Mouse (Mus musculus) heart, postnatal 0 days (tissue): ENCODE results near the gene Sox18. TPM values are rescaled to one million over a fixed set of nuclear protein-coding genes. Genes with fewer than 3 reads are reported as not detected.
A peak's percentile ranks its signal among the peaks of the same experiment; 100 is the strongest.

Experiments
- ATAC-seq: fragments of 200-750 bp; cut with Nextera tagmentation; 2 replicates; pipeline ENCODE4 v1.8.0; 2017; ENCODE audit warnings: low read depth, moderate number of reproducible peaks, moderate library complexity; ENCODE audit not compliant: insufficient read depth
- DNase-seq: peaks from one replicate; pipeline ENCODE4 v3.0.0-alpha.2; 2016; ENCODE audit warnings: low spot score
- H3K27ac ChIP-seq: fragments of 300-500 bp; sonication (generic); 2 replicates; pipeline ENCODE4 v1.5.1; 2014; ENCODE audit warnings: low read depth, mild to moderate bottlenecking
- H3K27me3 ChIP-seq: fragments of 300-500 bp; sonication (generic); 2 replicates; pipeline ENCODE4 v1.6.1; 2014; ENCODE audit warnings: low read length, mixed read lengths; ENCODE audit not compliant: control insufficient read depth, insufficient read depth
- H3K36me3 ChIP-seq: fragments of 300-500 bp; sonication (generic); replicated peaks from 2 replicates; pipeline ENCODE4 v1.6.1; 2014; ENCODE audit warnings: low read length, mixed read lengths; ENCODE audit not compliant: control insufficient read depth, insufficient read depth
- H3K4me1 ChIP-seq: fragments of 300-500 bp; sonication (generic); 2 replicates; pipeline ENCODE4 v1.6.1; 2014; ENCODE audit warnings: antibody characterized with exemption; ENCODE audit not compliant: control insufficient read depth, insufficient read depth
- H3K4me2 ChIP-seq: fragments of 300-500 bp; sonication (generic); 2 replicates; pipeline ENCODE4 v1.6.1; 2014; ENCODE audit warnings: low read depth, mild to moderate bottlenecking, low read length, moderate library complexity
- H3K4me3 ChIP-seq: fragments of 300-500 bp; sonication (generic); 2 replicates; pipeline ENCODE4 v1.5.1; 2014; ENCODE audit warnings: low read depth, low read length
- H3K9ac ChIP-seq: fragments of 300-500 bp; sonication (generic); replicated peaks from 2 replicates; pipeline ENCODE4 v1.6.1; 2014; ENCODE audit warnings: low read depth, low read length, mixed read lengths
- H3K9me3 ChIP-seq: fragments of 300-500 bp; sonication (generic); replicated peaks from 2 replicates; pipeline ENCODE4 v1.6.1; 2016; ENCODE audit warnings: low read length; ENCODE audit not compliant: control insufficient read depth
- CTCF ChIP-seq: IDR thresholded peaks from 2 replicates; pipeline ENCODE4 v1.5.1; 2016; ENCODE audit warnings: antibody characterized with exemption, control low read depth, low read depth
- EP300 ChIP-seq: IDR thresholded peaks from 2 replicates; pipeline ENCODE4 v1.6.1; 2016; ENCODE audit warnings: antibody characterized with exemption, low read depth
- WGBS: fragments of 180-500 bp; shearing (Covaris S2); extraction: QIAGEN DNeasy Blood & Tissue Kit; methylation state at CpG from one replicate; pipeline ENCODE4 v1.1.7; 2014; 5-methylcytosine and 5-hydroxymethylcytosine counted together
- polyA plus RNA-seq: library from polyadenylated mRNA; unstranded; fragments of >200 nt; fragmentation: Nextera tagmentation; extraction: Ambion mirVana; gene quantifications from 2 replicates; pipeline ENCODE4 v1.2.1, GENCODE M21; 2015
- total RNA-seq: library from RNA; depleted of rRNA; stranded (reverse); fragments of >200 nt; gene quantifications from 2 replicates; pipeline ENCODE4 v1.2.3, GENCODE M21; 2014; ENCODE audit warnings: low replicate concordance

Gene Sox18
- total and polyA plus RNA-seq, 2 experiments from 2014 or later, result 53.1 to 69.4 TPM

DNA sequence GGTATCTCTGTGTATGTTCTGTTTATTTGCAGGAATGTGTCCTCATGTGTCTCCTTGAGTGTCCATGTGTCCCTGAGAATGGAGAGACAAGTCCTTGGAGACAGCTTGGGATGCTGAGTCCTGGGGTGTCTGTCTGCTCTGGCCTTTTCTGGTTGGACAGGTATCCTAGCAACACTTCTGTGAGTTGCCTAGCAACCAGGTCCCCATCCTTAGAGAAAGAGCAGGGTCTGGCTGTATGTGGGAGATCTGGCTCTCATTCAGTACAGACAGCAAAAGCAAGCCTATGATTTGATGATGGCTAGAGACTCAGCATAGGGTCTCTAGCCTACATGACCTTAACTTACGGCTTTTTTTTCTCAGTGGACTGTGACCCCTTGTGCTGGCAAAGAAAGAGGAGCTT is 42.3 kb upstream of the Sox18 start:
- 0 out of 2 replicates have a peak, but pooled peaks cover 6% of the 10 kb centered on the region for H3K4me1 ChIP-seq
- WGBS, result 83% methylated on average over 1 of the region's 1 CpGs
- no peak overlapping the region for H3K9ac ChIP-seq
- TF ChIP-seq EP300 (no peak), CTCF (no peak)
- H3K27ac ChIP-seq, result no peak overlapping the region
- no peaks in the 10 kb centered on the region for H3K36me3 ChIP-seq
- H3K27me3 ChIP-seq, result no peaks in the 10 kb centered on the region
- DNase-seq (no peak), ATAC-seq (no peak)
- no peak overlapping the region for H3K4me2 ChIP-seq
- no peak overlapping the region for H3K4me3 ChIP-seq
- H3K9me3 ChIP-seq, result no peaks in the 10 kb centered on the region

DNA sequence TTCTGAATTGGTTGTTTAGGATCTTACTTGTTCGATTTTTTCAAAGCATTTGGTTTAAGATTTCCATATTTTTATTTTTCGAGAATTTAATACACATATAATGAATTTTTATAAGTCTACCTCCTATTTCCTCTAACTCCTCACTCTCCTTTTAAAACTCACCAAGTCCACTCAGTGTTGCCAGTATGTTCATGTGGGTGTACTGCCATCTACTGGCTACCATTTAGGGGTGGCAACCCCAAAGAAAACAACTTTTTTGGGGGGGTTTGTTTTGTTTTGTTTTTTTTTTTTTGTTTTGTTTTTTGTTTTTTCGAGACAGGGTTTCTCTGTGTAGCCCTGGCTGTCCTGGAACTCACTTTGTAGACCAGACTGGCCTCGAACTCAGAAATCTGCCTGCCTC is 35.2 kb upstream of the Sox18 start:
- no peak overlapping the region for H3K9ac ChIP-seq
- WGBS, result 18% methylated on average over 3 of the region's 4 CpGs
- DNase-seq (no peak), ATAC-seq (no peak)
- H3K36me3 ChIP-seq, result no peaks in the 10 kb centered on the region
- H3K4me2 ChIP-seq, result no peak overlapping the region
- H3K9me3 ChIP-seq, result no peaks in the 10 kb centered on the region
- TF ChIP-seq EP300 (no peak), CTCF (peak; percentile 60)
- peaks cover 6% of the 10 kb centered on the region; the same call in 1 of the 2 replicates for H3K27me3 ChIP-seq
- no peaks in the 10 kb centered on the region for H3K4me1 ChIP-seq
- no peak overlapping the region for H3K4me3 ChIP-seq
- no peak overlapping the region for H3K27ac ChIP-seq

DNA sequence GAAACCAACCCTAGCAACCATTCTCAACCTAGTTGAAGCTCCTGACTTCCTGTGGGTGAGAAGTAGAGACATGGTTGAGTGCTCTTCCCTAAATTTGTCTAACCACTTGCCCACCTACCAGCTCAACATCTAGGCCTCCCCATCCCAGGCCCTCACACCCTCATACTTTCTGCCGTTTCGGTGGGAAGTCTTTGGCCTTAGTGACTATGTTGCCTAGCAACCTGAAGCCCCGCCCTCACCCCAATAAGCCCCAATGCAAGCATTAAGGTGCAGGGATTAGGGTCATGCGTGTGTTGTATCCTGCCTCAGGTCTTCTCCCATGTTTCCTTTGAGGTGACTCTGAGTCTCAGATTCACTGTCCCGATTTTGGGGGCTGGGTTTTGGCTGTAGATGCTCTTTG is 26.8 kb upstream of the Sox18 start, which contains the start of gene Lkaaear1:
Gene Lkaaear1, minus strand, starts transcription at position 202 of the 400 bp plus-strand sequence.
- Histone ChIP-seq H3K4me1 (peaks cover 2% of the 10 kb centered on the region; the same call in 1 of the 2 replicates), H3K9me3 (no peaks in the 10 kb centered on the region), H3K4me2 (no peak within 1 kb of the TSS), H3K9ac (no peak within 1 kb of the TSS), H3K4me3 (no peak within 1 kb of the TSS), H3K27ac (no peak within 1 kb of the TSS), H3K27me3 (no peaks in the 10 kb centered on the region; the same call in 1 of the 2 replicates), H3K36me3 (no peaks in the 10 kb centered on the region)
- ATAC-seq (no peak), DNase-seq (no peak)
- 57% methylated on average over 5 of the region's 5 CpGs for WGBS
- TF ChIP-seq EP300 (no peak), CTCF (no peak)

DNA sequence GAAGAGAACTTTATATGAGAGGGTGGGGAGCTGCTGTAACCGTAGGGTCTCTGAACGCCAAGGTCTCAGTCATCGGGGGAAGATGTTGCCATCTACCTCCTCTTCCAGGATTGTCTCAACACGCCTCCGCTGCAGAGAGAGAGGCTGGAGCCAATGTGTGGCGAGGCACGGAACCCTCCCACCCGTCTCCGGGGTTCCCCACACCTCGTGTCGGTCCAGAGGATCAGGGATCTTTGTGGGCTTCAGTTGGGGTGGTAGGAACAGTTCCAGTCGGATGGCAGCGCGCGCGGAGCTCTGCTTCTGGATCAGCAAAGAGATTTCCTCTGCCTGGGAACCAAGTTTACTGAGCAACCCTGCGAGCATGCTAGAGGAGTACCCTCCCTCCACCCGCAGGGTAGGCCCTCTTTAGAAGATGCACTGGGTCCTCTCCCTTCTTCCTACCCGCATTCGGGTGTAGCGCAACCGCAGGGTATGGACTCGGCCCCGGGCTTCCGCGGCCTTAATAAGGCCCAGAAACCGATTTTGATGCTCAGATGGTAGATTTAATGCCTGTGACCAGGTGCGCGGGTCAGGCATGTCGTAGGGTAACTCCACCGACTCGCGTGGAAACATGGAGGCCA is 25.5 kb upstream of the Sox18 start:
- no peaks in the 10 kb centered on the region for H3K36me3 ChIP-seq
- peaks cover 6% of the 10 kb centered on the region; the same call in 1 of the 2 replicates for H3K4me1 ChIP-seq
- no peaks in the 10 kb centered on the region; the same call in 1 of the 2 replicates for H3K27me3 ChIP-seq
- H3K9me3 ChIP-seq, result no peaks in the 10 kb centered on the region
- no peak for DNase-seq
- ATAC-seq, result no peak
- no peak overlapping the region for H3K27ac ChIP-seq
- H3K4me2 ChIP-seq, result no peak overlapping the region
- WGBS, result 66% methylated on average over 33 of the region's 33 CpGs
- no peak overlapping the region for H3K9ac ChIP-seq
- TF ChIP-seq EP300 (no peak), CTCF (no peak)
- no peak overlapping the region for H3K4me3 ChIP-seq

DNA sequence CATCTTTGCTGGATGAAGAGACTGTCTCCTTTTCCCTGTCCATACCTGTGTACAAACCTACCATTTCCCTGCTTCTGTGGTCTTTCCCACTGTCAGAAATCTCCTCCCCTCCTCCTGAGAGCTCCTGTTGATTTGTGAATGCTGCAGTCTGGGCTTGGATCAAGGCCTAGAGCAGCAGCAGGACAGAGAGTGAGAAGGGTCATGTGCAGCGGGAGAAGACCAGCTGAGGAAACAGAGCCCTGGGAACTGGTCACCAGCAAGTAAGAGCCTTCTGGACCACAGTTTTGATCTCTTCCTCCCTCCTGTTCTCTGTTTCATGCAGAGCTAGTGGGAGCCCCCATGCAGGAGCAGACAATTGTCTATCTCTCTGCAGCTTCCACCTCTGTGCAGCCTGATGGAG is 24.3 kb upstream of the Sox18 start:
- Histone ChIP-seq H3K4me2 (no peak overlapping the region), H3K4me1 (peaks cover 6% of the 10 kb centered on the region; the same call in 1 of the 2 replicates), H3K27me3 (no peaks in the 10 kb centered on the region; the same call in 1 of the 2 replicates), H3K36me3 (no peaks in the 10 kb centered on the region), H3K9me3 (no peaks in the 10 kb centered on the region), H3K9ac (no peak overlapping the region), H3K4me3 (no peak overlapping the region), H3K27ac (no peak overlapping the region)
- TF ChIP-seq EP300 (no peak), CTCF (no peak)
- DNase-seq, result no peak
- 54% methylated on average over 1 of the region's 1 CpGs for WGBS
- no peak for ATAC-seq
